Mouse (Mus musculus): Measurements from ENCODE around the gene Eif4b.

DNA sequence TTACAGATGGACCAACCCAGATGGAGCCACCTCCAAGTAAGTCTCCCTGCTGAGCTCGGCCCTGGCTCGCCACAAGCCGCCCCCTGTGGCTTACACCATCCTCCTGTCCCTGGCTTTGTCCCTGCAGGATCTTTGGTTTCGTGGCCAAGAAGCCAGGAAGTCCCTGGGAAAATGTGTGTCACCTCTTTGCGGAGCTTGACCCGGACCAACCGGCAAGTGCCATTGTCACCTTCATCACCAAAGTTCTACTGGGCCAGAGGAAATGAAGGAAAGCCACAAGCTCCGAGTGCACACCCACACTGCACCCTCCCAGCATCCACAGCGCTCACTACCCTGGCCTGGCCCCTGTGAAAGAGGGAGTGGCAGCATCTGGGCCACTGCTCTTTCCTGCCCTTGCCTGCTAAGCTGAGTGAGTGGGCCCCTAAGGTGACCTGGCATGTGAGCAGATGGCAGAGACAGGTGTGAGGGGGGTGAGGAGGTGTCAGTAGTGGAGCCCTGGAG is 42.2 kb downstream of the Eif4b start:
- TF ChIP-seq POLR2A (IDR thresholded peaks at IDR 0.05; ENCODE audit: borderline replicate concordance, insufficient read depth, low read length) (no peak), CTCF (IDR thresholded peaks at IDR 0.05; ENCODE audit: borderline replicate concordance, insufficient read depth, low read depth, low read length) (no peak)

Measured in cerebellum, adult 2 months (tissue).